Mouse (Mus musculus): ENCODE data around the gene Atp4b.
"Not testable (repeated sequence)": the region's sequence is repeated elsewhere in the genome, so short reads cannot be mapped to it uniquely, and the experiment has no call there.

Atp4b gene

DNA sequence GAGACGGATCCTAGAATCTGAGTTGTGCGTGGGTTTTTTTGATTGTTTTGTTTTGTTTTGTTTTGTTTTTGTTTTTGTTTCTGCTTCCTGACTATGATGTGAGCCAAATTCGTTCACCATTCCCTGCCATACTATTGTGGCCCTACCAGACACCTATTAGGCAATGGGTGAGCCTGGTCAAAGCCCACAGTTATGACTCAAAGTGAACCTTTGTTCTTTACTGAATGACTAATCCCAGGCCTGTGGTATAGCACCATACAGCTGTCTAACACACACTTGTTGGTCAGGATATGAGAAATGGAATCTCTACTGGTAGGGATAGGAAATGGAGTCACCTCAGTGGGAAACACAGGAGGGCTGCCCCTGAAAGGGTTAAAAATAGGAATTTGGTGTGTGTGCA lies 14.1 kb downstream of the Atp4b start:
- DNase-seq (ENCODE audit: low spot score), result no peak

DNA sequence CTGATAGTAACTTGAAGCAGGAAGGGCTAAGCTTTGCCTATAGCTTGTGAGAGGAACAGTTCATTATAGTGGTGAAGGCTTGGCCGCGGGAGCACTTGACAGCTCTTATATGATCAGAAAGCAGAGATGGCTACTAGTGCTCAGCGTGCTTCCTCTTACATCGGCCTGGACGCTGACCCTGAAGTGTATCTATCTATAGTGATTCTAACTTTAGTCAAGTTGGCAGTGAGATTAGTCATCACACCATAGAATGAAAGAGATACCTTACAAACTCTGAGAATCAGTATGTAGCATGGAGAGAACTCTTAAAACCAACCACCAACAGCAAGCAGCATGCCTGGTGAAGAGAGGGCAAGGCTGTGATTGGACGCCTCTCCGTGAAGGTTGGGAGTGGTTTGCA lies 15.0 kb downstream of the Atp4b start:
- no peak for DNase-seq (ENCODE audit: low spot score)

DNA sequence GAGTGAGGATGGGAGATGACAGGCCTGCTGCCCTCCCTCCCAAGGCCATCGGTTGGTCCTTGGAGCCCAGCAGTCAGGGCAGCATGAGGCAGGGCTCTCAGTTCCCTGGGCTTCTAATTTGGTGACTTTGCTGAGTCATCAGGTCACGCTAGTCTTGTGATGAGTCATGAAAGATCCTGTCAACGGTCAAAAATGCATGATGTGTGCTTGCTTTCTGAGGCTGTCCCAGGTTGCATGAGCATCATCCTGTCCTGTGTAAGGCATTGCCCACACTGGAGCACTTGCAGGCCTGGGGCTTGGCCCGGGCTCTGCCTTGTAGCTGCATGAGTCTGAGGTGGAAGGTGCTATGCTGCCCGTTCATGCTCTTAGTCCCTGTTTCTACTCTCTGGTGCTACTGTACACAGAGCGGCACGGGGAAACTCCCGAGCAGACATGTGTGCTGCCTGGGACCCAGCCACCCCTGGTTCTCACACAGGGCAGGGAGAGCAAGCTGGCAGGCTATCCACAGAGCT lies 23.4 kb downstream of the Atp4b start:
- DNase-seq (ENCODE audit: low spot score), result no peak

- DNase-seq (ENCODE audit: low spot score), result no peak
Observed at GRCm38 (mm10) chr8:13361865-13362264, 34.8 kb downstream of the Atp4b start.

DNA sequence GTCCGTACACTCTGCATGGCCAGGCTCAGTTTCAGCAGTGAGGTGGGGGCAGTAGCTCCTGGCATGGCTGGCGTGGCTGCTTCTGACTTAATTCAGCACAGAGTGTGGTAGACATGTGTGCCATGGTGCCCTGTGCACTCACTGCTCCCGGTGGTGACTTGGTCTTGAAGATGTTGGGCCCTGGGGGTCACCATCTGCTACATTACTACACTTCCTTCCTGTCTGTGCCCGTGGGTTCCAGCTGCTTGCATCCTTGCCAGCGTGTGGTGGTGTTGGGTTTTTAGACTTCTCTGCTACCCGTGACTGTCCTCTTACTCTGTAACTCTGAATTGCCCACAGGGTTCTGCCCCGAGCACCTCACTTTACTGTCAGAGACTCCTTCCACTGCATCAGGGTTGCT lies 36.4 kb downstream of the Atp4b start:
- no peak for DNase-seq (ENCODE audit: low spot score)

GRCm38 (mm10) chr8:13356681-13357080 lies 39.9 kb downstream of the Atp4b start:
- DNase-seq (ENCODE audit: low spot score), result no peak

DNA sequence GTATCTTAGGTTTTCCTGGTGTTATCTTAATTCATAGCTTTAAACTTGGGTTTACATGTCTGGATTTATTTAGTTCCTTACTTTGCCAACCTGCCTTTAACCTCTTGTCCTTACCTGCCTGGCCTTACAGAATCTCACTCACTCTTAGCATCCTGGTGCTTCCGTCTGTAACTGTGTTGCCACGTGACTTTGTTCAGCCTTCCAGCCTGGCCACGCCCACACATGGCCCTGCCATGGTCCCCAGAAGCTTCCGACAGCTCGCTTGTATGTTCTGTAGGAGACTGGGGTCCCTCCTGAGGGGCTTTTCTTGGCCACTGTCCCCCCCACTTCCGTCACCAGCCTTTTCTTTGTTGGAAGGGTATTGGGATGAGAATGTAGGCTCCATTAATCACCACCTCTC lies 40.4 kb downstream of the Atp4b start:
- no peak for DNase-seq (ENCODE audit: low spot score)

DNA sequence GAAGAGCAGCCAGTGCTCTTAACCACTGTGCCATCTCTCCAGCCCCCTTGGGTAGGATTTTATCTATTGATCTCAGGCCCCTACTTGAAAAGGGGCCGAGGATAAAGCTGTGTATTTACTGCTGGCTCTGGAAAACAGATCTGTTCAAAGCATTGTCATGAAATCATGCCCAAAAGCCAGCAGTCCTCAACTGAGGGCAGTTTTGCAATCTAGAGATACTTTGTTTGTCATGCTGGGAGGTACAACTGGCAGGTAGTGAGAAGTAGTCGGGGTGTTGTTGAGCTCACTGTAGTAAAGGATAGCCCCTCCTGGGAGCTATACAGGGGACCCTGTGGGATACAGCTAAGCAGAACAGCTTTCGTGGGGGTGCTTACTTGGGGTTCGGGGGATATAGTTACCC lies 42.7 kb downstream of the Atp4b start:
- DNase-seq (ENCODE audit: low spot score), result no peak

- no peak for DNase-seq (ENCODE audit: low spot score)
Observed at GRCm38 (mm10) chr8:13353155-13353833, 43.3 kb downstream of the Atp4b start.

DNA sequence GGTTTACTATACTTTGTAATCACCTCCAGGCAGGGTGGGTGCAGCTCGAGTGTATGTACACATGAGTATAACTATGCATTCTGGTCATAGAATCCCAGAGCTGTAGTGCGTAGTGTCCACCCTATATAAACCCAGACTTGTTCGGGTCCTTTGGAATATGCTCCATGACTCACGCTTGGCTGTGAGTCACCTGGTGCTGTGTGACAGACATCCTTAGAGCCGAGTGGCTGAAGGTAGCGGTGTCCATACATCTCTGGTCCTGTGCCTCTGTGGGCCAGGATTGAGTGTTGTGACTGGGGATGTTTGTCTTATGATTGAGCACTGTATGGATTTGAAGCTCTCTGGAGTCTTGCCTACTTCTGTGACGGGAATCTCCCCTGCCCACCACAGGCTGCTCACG lies 44.0 kb downstream of the Atp4b start:
- no peak for DNase-seq (ENCODE audit: low spot score)

GRCm38 (mm10) chr8:13351593-13351992 lies 45.0 kb downstream of the Atp4b start:
- no peak for DNase-seq (ENCODE audit: low spot score)

- no peak for DNase-seq (ENCODE audit: low spot score)
Observed at GRCm38 (mm10) chr8:13350052-13350451, 46.6 kb downstream of the Atp4b start.

GRCm38 (mm10) chr8:13343134-13343533 lies 53.5 kb downstream of the Atp4b start:
- DNase-seq (ENCODE audit: low spot score), result no peak

- no peak for DNase-seq (ENCODE audit: low spot score)
Observed at GRCm38 (mm10) chr8:13342340-13342739, 54.3 kb downstream of the Atp4b start.

DNA sequence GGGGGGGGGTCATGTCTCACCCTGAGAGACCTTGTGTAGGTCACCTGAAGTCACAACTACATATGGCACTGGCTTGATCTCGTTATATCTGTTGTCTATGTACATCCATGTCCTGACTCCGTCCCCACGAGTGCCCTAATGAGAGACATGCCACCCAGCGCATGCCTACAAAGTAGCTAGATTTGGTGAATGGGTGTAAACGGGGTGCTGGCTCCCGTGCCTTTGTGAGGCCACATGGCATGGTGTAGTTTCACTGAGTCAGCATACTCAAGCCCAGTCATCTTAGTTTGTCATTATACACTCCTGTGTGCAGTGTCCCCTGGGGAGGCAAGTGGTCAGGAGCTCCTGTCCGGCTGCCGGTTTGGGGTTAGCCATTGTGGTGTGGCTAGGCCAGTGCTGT lies 56.0 kb downstream of the Atp4b start:
- DNase-seq (ENCODE audit: low spot score), result no peak

DNA sequence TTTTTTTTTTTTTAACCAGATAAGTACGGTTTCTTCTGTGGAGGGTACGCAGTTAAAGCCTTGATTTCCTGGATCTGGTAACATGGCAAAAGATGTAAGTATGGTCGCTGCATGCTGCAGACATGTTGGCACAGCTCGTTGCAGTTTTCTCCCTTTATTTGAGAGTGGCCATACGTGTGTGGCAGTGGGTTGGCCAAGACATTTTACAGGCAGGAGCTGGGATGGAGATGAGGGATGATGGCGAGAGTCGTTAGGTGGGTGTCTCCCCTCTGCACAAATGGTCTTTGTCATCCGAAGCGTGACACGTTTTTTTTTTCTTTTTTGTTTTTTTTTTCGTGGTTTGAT lies 57.0 kb downstream of the Atp4b start:
- no peak for DNase-seq (ENCODE audit: low spot score)

- DNase-seq (ENCODE audit: low spot score), result peak; percentile 43
Observed at GRCm38 (mm10) chr8:13338901-13339645, 57.6 kb downstream of the Atp4b start.

GRCm38 (mm10) chr8:13338255-13338860 lies 58.3 kb downstream of the Atp4b start, which contains the start of gene Tfdp1:
TSS of gene Tfdp1 (plus strand) at chr8:13338751.
- DNase-seq (ENCODE audit: low spot score), result peak; percentile 77

DNA sequence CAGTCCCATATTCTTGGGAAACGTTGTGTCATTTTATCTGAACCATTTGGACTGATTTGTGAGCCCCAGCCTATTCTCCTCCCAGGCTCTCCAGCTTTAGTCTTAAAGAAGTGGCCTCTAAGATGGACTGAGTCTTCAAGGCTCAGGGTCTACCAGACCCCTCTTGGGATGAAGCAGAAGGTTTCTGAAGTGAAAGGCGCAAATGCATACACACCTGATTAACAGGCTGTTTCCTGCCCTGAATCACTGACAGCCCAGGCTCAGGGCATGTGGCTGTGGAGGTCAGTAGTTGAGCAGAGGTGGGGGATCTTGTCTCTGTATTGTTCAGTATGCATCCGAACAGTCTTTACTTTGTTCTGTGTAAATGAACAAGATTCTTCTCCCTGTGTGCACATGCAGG lies 58.9 kb downstream of the Atp4b start:
- no peak for DNase-seq (ENCODE audit: low spot score)

GRCm38 (mm10) chr8:13337245-13337644 lies 59.4 kb downstream of the Atp4b start:
- DNase-seq (ENCODE audit: low spot score), result not testable (repeated sequence)
